Mouse (Mus musculus) liver, embryonic 15.5 days (tissue): ENCODE data around the gene Tigit. TPM values are rescaled to one million over a fixed set of nuclear protein-coding genes. Genes with fewer than 3 reads are reported as not detected.

ENCODE experiments used
- ATAC-seq: fragments of 200-750 bp; cut with Nextera tagmentation; 2 replicates; pipeline ENCODE4 v1.8.0; 2017; ENCODE audit warnings: moderate number of reproducible peaks, mild to moderate bottlenecking, moderate library complexity; ENCODE audit not compliant: insufficient read depth
- H3K27ac ChIP-seq: fragments of 300-500 bp; sonication (generic); replicated peaks from 2 replicates; pipeline ENCODE4 v1.5.1; 2015; ENCODE audit warnings: mild to moderate bottlenecking, inconsistent platforms
- H3K27me3 ChIP-seq: fragments of 300-500 bp; sonication (generic); 2 replicates; pipeline ENCODE4 v1.6.1; 2015; ENCODE audit warnings: mild to moderate bottlenecking, inconsistent platforms
- H3K36me3 ChIP-seq: fragments of 300-500 bp; sonication (generic); replicated peaks from 2 replicates; pipeline ENCODE4 v1.6.1; 2015; ENCODE audit warnings: moderate library complexity, mild to moderate bottlenecking, inconsistent platforms
- H3K4me1 ChIP-seq: fragments of 300-500 bp; sonication (generic); replicated peaks from 2 replicates; pipeline ENCODE4 v1.6.1; 2015; ENCODE audit warnings: inconsistent platforms
- H3K4me2 ChIP-seq: fragments of 300-500 bp; sonication (generic); 2 replicates; pipeline ENCODE4 v1.6.1; 2015; ENCODE audit warnings: moderate library complexity, mild to moderate bottlenecking, inconsistent platforms
- H3K4me3 ChIP-seq: fragments of 300-500 bp; sonication (generic); replicated peaks from 2 replicates; pipeline ENCODE4 v1.5.1; 2015; ENCODE audit warnings: mild to moderate bottlenecking, inconsistent platforms
- H3K9ac ChIP-seq: fragments of 300-500 bp; sonication (generic); 2 replicates; pipeline ENCODE4 v1.6.1; 2015; ENCODE audit warnings: moderate library complexity, mild to moderate bottlenecking, inconsistent platforms
- H3K9me3 ChIP-seq: fragments of 300-500 bp; sonication (generic); replicated peaks from 2 replicates; pipeline ENCODE4 v1.6.1; 2016; ENCODE audit warnings: inconsistent platforms
- WGBS: fragments of 180-500 bp; shearing (Covaris S2); methylation state at CpG from one replicate; pipeline ENCODE4 v1.1.7; 2015; ENCODE audit warnings: mixed read lengths; ENCODE audit not compliant: insufficient replicate concordance; 5-methylcytosine and 5-hydroxymethylcytosine counted together
- polyA plus RNA-seq: library from polyadenylated mRNA; unstranded; fragments of >200 nt; fragmentation: Nextera tagmentation; extraction: Ambion mirVana; gene quantifications from 2 replicates; pipeline ENCODE4 v1.2.1, GENCODE M21; 2015

Gene Tigit
- polyA plus RNA-seq, 1 experiment from 2014 or later = not detected

DNA sequence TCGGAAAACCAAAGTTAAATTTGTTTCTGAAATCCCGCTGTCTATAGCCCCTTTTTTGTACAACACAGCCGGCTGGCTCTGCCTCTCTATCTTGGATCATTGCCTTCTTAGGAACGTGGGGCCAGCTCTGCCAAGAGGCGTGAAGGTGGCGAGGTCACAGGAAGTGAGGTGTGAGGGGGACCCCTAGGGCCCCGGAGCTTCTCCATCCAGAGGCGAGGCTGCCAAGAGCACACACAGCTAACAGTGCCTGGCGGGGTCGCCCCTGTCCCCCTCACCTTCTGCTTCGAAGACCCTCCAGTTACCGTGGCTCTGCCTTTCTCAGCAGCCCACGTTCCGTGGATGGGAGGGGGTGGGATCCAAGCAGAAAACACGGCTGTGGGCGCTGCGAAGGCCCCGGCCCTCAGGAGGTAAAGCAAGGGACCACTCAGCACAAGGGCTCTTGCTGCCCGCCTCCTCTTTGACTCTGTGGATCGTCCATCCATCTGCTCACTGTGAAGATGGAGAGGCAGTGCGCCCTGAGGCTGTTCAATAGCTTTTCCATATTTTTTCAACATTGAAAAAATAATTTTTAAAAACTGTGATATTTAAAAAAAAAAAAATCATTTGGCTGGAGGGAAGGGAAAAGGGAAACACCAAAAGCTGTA lies 25.4 kb downstream of the Tigit start:
- ATAC-seq = no peak
- H3K4me3 ChIP-seq = no peak overlapping the region
- 65% methylated on average over 21 of the region's 21 CpGs for WGBS

DNA sequence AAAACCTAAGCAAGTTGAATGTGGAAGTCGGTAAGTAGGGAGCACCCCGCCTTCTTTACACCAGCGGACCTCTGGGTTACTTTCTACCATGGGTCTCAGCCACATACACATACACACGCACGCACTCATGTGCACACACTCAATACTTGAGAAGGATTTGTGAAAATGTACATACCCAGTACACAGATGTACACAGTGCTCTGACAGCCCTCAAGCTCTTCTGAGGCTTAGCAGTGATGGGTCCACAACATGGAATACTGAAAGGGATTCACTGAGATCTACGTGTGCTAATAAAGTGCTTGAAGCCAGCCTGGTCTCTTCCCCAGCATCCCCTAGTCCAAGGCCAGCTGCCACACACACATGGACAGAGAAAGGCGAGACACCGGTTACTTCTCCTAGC lies 26.7 kb downstream of the Tigit start:
- Histone ChIP-seq H3K27me3 (no peaks in the 10 kb centered on the region), H3K4me3 (no peak overlapping the region), H3K36me3 (no peaks in the 10 kb centered on the region), H3K9ac (no peak overlapping the region), H3K4me1 (no peaks in the 10 kb centered on the region), H3K27ac (no peak overlapping the region), H3K9me3 (no peaks in the 10 kb centered on the region), H3K4me2 (no peak overlapping the region)
- 75% methylated on average over 8 of the region's 8 CpGs for WGBS
- ATAC-seq = no peak

More for the DNA sequence above, 25.4 kb downstream of the Tigit start:
- H3K4me1 ChIP-seq = no peaks in the 10 kb centered on the region
- no peak overlapping the region for H3K27ac ChIP-seq
- H3K9me3 ChIP-seq = no peaks in the 10 kb centered on the region
- no peaks in the 10 kb centered on the region for H3K27me3 ChIP-seq
- H3K36me3 ChIP-seq = no peaks in the 10 kb centered on the region
- H3K4me2 ChIP-seq = no peak overlapping the region
- H3K9ac ChIP-seq = no peak overlapping the region

DNA sequence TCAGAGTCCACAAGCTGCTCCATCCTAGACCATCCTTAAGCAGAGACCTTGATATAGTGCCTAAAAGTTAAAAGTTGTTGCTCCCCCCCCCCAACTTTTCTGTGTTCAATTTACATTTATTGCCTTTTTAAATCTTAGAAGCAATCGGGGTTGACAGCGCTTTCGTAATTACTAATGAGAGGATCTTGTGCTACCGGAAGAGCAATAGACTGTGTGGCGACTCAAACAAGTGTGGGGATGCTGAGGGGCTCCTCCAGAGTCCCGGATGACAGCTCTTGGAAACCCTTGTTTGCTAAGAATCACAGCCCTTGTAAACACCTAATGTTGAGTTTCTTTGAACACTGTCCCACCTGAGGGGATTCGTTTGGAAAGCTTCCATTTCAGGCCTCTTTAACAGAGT lies 29.9 kb downstream of the Tigit start:
- Histone ChIP-seq H3K4me2 (no peak overlapping the region), H3K4me1 (no peaks in the 10 kb centered on the region), H3K9me3 (no peaks in the 10 kb centered on the region), H3K27me3 (no peaks in the 10 kb centered on the region), H3K4me3 (no peak overlapping the region), H3K27ac (no peak overlapping the region), H3K9ac (no peak overlapping the region), H3K36me3 (no peaks in the 10 kb centered on the region)
- ATAC-seq = no peak
- WGBS = 64% methylated on average over 7 of the region's 7 CpGs

DNA sequence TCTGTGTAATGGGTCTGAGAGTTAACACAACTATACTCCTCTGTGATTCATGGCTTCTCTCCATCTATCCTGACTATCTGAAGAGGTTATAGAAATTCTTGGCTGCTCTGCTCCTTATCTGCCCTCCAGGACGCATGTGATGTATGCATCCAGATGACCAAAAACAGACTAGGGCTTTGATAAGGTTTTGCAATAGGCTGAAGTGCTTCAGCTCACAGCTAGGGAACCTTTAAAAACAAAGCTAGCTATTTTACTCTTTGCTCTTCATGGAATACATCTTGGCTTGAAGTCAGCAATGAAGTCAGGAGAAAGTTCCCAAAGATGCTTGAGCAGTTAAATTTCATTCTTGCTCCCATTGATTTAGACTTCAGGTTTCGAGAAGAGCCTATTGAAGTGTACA lies 32.2 kb downstream of the Tigit start:
- no peaks in the 10 kb centered on the region for H3K9me3 ChIP-seq
- H3K4me2 ChIP-seq = no peak overlapping the region
- no peaks in the 10 kb centered on the region for H3K27me3 ChIP-seq
- ATAC-seq = no peak
- H3K36me3 ChIP-seq = no peaks in the 10 kb centered on the region
- 48% methylated on average over 2 of the region's 2 CpGs for WGBS
- no peaks in the 10 kb centered on the region for H3K4me1 ChIP-seq
- no peak overlapping the region for H3K4me3 ChIP-seq
- H3K9ac ChIP-seq = no peak overlapping the region
- no peak overlapping the region for H3K27ac ChIP-seq

DNA sequence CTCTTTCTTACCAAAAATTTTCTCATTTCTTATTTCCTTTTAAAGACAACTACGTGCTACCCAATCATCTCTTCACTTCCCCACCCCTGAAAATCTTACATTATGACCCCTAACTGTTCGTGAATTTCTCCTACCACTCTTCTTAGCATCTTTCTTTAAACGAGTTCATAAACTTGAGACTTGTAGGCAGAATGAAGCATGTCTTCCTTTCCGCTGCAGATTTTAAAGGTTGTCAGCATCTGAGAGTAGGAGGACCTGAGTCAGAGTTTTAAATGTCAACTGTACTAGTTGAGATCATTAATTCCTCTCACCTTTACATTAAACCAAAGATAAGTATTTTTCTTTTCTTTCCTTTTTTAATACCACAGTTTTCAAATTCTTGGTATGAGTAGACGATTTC lies 35.3 kb downstream of the Tigit start:
- H3K4me3 ChIP-seq = no peak overlapping the region
- ATAC-seq = no peak
- H3K4me2 ChIP-seq = no peak overlapping the region
- H3K9ac ChIP-seq = no peak overlapping the region
- H3K27me3 ChIP-seq = no peaks in the 10 kb centered on the region
- H3K4me1 ChIP-seq = no peaks in the 10 kb centered on the region
- WGBS = 48% methylated on average over 5 of the region's 5 CpGs
- H3K36me3 ChIP-seq = no peaks in the 10 kb centered on the region
- H3K27ac ChIP-seq = no peak overlapping the region
- no peaks in the 10 kb centered on the region for H3K9me3 ChIP-seq

DNA sequence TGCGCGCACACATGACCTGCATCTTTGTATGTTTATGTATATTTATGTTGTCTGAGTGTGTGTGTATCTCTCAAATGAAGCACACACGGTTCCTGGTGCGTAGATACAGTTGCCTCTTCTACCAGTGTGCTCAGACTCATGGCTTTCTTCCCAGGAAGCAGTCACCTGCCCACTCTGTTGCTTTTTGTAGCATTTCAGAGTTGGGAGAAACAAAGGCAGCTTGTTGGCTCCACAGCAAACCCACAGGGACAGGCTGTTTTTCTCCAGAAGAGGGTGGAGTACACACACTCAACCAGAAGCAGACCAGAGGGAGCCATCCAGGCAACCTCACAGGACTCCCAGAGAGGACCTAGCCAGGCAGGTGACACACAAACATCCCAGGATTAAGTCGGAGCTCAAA lies 38.0 kb downstream of the Tigit start:
- no peaks in the 10 kb centered on the region for H3K36me3 ChIP-seq
- H3K9me3 ChIP-seq = no peaks in the 10 kb centered on the region
- no peak overlapping the region for H3K9ac ChIP-seq
- no peaks in the 10 kb centered on the region for H3K27me3 ChIP-seq
- H3K4me3 ChIP-seq = no peak overlapping the region
- 70% methylated on average over 5 of the region's 5 CpGs for WGBS
- no peak overlapping the region for H3K4me2 ChIP-seq
- no peak overlapping the region for H3K27ac ChIP-seq
- H3K4me1 ChIP-seq = no peaks in the 10 kb centered on the region
- ATAC-seq = no peak

DNA sequence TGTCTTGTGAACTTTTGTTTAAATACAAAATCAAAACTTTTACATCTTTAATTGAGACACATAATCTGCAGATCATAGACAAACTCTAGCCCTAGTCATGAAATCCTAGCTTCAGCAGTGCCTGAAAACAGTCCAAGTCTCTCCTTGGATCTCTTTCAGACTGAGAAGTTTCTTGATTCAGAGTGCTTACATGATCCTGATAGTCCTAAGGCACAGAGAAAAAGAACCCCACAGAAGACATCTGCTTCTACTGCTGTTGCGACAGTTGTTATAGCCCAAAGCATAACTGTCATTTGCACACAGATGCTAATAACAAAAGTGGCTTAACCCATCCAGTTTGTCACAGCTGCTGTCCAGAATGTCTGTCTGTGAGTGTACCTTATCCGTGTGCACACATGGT lies 38.7 kb downstream of the Tigit start:
- Histone ChIP-seq H3K27ac (no peak overlapping the region), H3K36me3 (no peaks in the 10 kb centered on the region), H3K9me3 (no peaks in the 10 kb centered on the region), H3K4me3 (no peak overlapping the region), H3K4me2 (no peak overlapping the region), H3K4me1 (no peaks in the 10 kb centered on the region), H3K9ac (no peak overlapping the region), H3K27me3 (no peaks in the 10 kb centered on the region)
- 48% methylated on average over 2 of the region's 2 CpGs for WGBS
- no peak for ATAC-seq

DNA sequence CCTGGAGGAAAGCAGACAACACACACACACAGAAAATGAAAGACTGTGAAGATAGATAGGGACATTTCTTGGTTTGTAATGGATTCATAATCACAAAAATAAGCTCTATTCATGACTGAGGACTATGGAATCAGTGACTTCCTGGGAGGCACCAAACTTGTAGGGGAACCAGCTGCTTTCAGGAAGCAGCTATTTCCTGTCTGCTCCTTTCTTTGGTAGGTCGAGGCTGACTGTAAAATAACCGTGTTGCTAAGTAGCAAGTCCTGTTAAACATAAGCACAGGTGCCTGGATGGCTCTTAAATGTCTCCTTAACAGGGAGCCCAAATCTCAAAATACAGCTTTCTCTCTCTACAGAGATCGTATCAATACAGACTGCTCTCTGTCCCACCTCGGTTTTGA lies 39.1 kb downstream of the Tigit start:
- Histone ChIP-seq H3K4me3 (no peak overlapping the region), H3K4me2 (no peak overlapping the region), H3K9me3 (no peaks in the 10 kb centered on the region), H3K36me3 (no peaks in the 10 kb centered on the region), H3K4me1 (no peaks in the 10 kb centered on the region), H3K27me3 (no peaks in the 10 kb centered on the region), H3K27ac (no peak overlapping the region), H3K9ac (no peak overlapping the region)
- ATAC-seq = no peak
- whole genome bisulfite sequencing = 29% methylated on average over 4 of the region's 4 CpGs

DNA sequence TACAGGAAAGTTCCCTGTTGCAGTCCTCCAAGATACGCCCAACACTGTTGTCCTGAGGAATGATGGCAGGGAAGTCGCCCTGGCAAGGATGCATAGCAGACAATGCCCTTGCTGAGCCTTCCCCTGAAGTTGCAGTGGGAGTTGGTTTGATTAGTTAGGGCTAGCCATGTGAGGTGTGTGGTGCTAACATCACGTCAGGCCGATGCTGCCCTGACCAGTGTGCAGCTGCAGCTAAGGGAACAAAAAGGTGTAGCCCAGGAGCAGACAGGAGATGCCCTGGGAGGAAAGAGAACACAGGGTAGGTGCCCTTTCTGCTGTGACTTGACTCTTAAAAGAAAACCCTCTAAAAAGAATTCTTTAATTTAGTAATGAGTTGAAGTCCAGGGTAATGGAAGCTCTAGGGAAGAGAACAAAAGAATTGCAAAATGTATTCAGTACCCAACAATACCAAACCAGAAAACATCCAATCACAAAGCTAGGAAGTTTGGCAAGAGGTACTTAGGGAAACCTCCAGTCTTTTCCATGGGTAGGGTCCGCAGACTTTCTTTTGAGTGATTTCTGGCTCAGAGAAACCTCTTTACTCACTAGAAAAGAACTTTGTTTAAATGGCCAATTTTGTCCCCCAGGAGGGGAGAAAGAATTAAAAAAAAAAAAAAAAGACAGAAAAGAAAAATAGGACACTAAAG lies 40.5 kb downstream of the Tigit start:
- Histone ChIP-seq H3K9ac (no peak overlapping the region), H3K27me3 (no peaks in the 10 kb centered on the region), H3K4me1 (no peaks in the 10 kb centered on the region), H3K9me3 (no peaks in the 10 kb centered on the region), H3K4me3 (no peak overlapping the region), H3K4me2 (no peak overlapping the region), H3K36me3 (no peaks in the 10 kb centered on the region), H3K27ac (no peak overlapping the region)
- no peak for ATAC-seq
- 70% methylated on average over 5 of the region's 5 CpGs for WGBS

DNA sequence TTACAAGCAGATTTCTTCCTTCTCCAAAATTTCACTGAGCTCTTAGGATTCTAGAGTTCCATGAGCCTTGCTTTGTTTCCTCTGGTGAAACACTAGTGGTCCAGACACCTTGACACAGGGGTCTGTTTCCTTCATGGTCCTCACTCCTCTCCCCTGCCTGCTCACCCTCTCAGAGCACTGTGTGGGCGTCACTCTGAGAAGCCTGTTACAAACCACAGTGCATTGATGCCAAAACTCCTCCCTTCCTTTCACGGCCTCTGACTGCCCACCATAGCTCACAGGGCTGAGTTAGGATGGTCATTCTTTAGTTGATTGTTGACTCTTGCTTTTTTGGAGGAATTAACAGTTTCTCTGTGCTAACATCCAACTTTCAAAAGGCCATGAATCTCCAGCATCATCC lies 43.6 kb downstream of the Tigit start:
- H3K4me2 ChIP-seq = no peak overlapping the region
- no peaks in the 10 kb centered on the region for H3K27me3 ChIP-seq
- H3K36me3 ChIP-seq = no peaks in the 10 kb centered on the region
- H3K4me1 ChIP-seq = no peaks in the 10 kb centered on the region
- no peak overlapping the region for H3K4me3 ChIP-seq
- no peak overlapping the region for H3K27ac ChIP-seq
- H3K9me3 ChIP-seq = no peaks in the 10 kb centered on the region
- WGBS = 35% methylated on average over 2 of the region's 2 CpGs
- H3K9ac ChIP-seq = no peak overlapping the region
- ATAC-seq = no peak

DNA sequence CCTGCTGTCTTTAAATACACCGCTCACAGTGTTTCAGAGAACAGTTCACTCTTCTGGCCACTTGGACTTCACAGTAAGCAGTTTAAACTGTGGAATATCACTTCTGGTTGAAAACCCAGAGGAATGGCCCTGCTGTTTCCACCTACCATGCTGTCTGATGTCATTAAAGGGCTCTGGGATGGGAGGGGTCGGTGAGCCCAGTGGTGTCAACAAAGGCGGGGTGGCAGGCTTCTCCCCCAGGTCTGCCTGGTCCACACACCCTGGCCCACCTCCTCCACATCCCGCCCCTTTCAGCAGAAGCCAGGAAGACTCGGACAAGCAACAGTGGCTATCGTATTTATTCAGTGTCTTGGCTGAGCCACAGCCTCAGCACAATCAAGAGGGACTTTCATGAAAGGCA lies 44.7 kb downstream of the Tigit start:
- WGBS = 54% methylated on average over 6 of the region's 6 CpGs
- Histone ChIP-seq H3K4me1 (no peaks in the 10 kb centered on the region), H3K4me3 (no peak overlapping the region), H3K27me3 (no peaks in the 10 kb centered on the region), H3K9me3 (no peaks in the 10 kb centered on the region), H3K9ac (no peak overlapping the region), H3K36me3 (no peaks in the 10 kb centered on the region), H3K4me2 (no peak overlapping the region), H3K27ac (no peak overlapping the region)
- no peak for ATAC-seq

DNA sequence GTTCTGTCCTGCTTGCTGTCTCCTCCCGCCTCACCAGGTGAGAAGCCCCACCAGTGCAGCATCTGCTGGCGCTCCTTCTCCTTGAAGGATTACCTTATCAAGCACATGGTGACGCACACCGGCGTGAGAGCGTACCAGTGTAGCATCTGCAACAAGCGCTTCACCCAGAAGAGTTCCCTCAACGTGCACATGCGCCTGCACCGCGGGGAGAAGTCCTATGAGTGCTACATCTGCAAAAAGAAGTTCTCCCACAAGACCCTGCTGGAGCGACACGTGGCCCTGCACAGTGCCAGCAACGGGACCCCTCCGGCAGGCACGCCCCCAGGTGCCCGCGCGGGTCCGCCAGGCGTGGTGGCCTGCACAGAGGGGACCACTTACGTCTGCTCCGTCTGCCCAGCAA lies 45.7 kb downstream of the Tigit start:
- 75% methylated on average over 23 of the region's 23 CpGs for WGBS
- H3K36me3 ChIP-seq = no peaks in the 10 kb centered on the region
- ATAC-seq = no peak

More for the DNA sequence above, 45.7 kb downstream of the Tigit start:
- no peaks in the 10 kb centered on the region for H3K9me3 ChIP-seq
- H3K27me3 ChIP-seq = no peaks in the 10 kb centered on the region
- no peaks in the 10 kb centered on the region for H3K4me1 ChIP-seq
- H3K4me3 ChIP-seq = no peak overlapping the region
- H3K4me2 ChIP-seq = no peak overlapping the region
- no peak overlapping the region for H3K27ac ChIP-seq
- H3K9ac ChIP-seq = no peak overlapping the region
